Mouse (Mus musculus): Measurements from ENCODE around the gene Ksr1. TPM values are rescaled to one million over a fixed set of nuclear protein-coding genes. Genes with fewer than 3 reads are reported as not detected.

Gene Ksr1
- polyA plus RNA-seq (2017; shearing (Covaris generic)): 1 to 10 TPM; 2.9 to 3.8 TPM

DNA sequence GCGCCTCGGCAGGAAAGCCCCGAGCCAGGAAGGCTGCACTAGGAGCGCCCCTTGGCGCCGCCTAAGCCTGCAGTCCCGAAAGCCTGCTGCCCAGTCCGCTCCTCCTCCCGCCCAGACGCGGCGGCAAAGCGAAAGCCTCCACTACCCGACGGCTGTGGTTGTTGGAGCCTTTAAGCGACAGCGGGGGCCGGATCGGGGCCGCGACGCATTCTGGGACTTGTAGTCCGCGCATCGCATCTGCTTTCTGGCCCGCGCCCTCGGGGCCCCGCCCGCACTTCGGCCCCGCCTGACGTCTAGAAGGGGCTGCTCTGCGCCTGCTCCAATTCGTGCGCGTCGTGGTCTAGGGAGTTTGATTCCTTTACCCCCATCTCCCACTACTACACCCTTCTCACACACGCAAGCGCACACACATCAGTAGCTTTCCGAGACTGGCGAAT, at the start of gene Ksr1:
Gene Ksr1 (minus strand): TSS at position 77 of the 437 bp plus-strand sequence.
- ATAC-seq: peak; percentile 86

DNA sequence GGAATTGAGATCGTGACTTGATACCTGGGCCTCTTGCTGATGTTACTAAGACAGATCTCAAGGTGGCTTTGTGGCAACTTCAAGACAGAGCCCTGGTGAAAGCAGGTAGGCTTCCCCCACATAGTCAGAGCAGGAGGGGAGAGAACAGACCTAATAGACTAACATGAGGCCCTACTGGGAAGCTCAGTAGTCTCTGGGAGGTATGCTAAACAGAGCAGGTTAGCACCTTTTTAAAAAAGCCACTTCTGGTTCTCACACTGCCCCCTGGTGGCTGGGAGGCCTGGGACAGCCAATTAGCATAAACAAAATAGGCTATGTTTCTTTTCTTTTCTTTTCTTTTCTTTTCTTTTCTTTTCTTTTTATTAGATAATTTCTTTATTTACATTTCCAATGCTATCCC, 46.0 kb upstream of the Ksr1 start:
- ATAC-seq: no peak

DNA sequence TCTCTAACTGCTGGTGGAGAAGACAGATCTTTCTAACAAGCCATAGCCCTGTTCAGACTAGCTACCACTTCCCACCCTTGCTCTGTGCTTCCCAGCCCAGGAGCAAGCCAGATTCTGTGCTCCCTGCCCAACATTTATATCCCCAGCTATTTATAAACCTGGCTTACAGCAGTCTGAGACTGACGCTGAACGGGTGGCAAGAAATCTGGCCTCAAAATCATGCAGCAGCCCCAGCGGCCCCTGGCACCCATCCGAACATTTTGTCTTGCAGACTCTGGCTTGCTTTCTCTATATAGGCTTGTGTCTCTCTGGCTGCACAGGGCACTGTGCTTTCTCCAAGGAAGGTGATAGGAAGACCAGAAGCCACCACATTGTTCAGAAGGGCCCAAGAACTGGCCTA, 45.0 kb upstream of the Ksr1 start:
- no peak for ATAC-seq

DNA sequence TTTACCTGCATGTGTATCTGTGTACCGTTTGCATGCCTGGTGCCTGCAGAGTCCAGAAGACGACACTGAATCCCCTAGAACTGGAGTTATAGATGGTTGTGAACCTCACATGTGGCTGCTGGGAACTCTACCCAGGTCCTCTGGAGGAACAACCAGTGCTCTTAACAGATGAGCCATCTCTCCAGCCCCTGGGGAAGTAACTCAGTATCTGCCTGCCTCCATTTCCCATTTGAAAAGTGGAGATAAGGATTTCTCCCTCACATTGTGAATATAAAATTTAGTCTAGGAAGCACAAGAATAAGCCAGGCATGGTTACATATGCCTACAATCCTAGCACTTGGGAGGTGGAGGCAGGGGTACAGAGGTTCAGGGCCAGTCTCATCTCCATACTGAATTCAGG, 44.0 kb upstream of the Ksr1 start:
- no peak for ATAC-seq

DNA sequence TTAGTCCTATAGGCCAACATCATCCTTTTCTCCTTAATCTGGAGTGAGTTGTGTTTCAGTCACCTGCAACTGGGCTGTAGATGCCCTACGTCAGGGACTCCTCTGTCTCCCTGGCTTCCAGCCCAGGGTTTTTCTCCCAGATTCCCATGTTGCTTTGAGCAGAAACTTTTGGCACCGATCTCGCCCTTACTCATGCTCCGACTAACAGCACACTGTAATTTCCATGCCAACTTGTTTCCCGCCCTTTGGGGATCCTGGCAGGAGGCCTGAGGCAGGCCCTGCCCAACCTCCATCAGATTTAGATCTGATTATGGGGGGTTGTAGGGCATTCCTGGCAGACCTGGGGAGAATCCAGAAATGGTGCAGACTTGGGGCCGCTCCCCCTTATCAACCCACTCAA, 42.0 kb upstream of the Ksr1 start:
- ATAC-seq: no peak

DNA sequence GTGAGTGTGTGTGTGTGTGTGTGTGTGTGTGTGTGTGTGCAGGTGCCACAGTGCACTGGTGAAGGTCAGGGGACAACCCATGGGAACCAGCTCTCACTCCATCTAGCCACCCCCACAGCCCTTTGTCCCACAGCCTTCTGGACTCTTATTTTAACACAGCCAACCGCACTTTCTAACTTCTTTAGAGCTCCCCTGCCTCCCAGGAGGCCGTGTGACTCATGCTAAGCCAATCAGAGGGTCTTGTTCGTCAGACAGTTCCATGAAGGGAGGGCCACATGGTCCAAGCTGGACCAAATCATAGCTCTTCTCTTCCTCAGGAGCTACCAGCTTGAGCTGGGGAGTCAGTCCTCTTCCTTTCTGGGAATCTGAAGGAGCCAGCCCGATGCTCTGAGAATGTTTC, 41.1 kb upstream of the Ksr1 start:
- ATAC-seq: no peak

DNA sequence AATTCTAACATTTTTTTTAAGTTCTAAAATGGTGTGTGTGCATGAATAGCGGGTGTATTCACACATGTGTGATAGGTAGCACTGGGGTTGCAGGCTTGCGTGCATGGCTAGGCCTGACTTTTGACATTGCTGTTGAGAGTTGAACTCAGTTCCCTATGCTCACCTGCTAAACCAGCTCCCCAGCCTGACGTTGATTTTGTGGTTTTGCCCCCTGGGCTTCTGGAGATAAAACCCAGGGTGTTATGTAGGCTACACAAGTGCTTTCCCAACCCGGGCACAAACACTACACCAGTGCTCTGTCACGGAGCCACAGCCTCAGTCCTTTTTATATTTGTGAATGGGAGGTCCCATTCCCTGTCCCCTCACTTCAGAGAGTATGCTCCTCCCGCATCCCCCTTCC, 39.5 kb upstream of the Ksr1 start:
- ATAC-seq: no peak

DNA sequence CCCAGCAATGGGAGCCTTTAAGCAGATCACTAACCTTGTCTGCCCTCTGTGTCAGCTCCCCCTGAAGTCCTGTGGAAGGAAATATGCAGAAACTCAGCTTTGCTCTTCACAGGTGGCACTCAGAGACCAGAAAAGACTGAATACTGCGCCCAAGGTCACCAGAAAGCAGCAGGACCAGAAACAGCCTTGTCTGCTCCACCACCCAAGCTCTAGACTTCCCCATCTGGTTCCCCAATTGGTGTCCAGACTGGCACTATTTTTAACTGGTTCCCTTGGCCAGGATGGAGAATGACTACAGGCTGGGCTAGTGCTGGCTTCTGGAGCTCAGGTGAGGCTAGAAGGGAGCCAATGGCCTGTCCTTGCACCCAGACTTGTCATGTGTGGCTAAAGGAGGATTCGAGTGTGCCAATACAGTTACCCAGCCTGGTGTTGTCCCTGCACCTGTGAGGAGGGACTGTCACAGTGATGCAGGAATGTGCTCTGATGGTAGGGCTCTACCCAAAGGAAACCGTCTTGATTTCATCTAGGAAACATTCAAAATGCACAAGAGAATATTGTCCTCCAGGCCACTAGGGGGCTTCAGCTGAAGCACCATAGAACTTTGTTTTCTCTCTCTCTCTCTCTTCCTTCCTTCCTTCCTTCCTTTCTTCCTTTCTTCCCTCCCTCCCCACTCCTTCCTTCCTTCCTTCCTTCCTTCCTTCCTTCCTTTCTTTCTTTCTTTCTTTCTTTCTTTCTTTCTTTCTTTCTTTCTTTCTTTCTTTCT, 38.1 kb upstream of the Ksr1 start:
- ATAC-seq: no peak

DNA sequence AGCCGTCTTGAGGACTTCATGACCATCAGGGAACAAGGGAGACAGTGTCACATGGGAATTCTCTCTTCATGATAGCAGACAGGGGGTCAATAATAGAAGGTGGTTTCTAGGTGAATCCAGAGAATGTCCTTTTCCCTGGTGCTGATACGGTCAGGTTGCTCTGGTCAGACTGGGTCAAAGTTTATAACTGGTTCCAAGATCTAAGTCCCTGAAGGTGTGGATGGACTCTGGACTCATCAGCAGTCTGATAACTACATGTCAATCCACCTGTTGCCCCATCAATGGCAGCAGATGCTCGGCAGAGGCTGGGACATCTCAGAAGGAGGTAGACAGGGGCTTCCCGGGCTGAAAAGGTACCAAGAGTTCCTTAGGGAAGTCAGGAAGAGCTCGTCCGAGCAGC, 37.2 kb upstream of the Ksr1 start:
- no peak for ATAC-seq

DNA sequence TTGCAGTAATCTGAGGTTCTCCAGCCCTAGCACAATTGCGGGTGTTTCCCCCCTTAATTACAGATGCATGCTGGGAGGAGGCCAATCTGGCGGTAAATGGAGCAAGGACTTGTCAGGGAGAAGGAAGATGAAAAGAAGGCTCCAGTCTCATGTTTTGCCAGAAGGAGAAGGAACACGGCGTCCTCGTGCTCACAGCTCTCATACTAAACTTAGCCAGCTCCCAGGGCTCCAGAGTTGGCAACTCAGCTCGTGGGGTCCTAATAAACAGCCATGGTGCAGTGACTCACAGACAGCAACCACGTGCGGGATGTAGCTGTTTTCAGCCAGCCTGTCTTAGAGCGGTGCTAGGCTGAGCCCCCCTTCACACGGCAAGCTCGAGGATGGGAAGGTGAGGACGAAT, 36.7 kb upstream of the Ksr1 start:
- no peak for ATAC-seq

DNA sequence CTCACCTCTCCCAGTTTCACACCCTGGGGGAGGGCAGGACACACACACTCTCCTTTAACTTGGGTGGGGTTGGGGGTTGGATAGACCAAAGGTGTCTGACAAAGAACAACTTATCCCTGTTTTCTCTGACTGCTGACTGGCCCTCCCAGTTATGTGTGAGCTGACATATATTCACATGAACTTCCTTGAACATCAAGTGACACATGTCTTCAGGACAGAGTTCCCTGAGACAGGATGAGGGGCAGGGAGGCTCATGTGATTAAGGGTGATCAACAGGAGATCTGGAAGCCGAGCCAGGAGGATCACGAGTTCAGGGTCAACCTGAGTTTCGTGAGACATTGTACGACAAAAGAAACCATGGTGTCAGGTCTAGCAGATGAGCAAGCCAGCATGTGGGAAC, 35.7 kb upstream of the Ksr1 start:
- no peak for ATAC-seq

DNA sequence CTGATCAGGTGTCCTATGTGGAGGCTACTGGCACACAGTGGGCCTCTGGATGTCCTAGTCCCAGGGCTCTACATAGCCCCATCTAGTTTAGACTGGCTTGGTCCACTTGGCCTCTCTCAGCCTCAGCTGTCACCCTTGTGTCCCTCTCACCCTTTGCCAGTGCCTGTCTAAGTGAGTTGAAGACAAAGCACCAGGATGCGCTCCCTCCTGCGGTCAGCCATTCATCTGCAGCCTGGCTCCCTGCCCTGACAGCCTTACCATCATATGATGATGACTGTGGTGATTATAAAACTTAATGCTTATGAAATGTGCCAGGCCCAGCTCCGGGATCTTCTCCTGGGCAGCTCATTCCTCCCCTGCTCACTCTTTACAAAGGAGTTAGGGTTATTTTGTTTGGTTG, 30.5 kb upstream of the Ksr1 start:
- ATAC-seq: no peak

DNA sequence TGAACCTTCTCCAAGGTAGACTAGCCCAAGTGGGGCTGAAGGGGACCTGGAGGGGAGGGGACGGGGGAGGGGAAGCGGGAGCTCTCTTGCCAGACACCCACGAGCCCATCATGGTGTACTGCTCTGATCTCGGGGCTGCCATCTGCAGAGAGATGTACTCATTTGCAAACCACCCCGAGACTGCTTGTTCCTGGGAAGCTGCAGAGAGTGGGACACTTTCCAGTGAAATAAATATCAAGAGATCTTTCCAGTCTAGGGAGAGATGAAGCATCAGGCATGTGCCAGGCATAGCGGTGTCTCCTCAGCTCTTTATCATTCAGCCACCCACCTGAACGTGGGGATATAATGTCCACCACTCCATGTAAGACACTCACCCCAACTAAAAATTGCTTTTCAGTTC, 25.8 kb upstream of the Ksr1 start:
- no peak for ATAC-seq

DNA sequence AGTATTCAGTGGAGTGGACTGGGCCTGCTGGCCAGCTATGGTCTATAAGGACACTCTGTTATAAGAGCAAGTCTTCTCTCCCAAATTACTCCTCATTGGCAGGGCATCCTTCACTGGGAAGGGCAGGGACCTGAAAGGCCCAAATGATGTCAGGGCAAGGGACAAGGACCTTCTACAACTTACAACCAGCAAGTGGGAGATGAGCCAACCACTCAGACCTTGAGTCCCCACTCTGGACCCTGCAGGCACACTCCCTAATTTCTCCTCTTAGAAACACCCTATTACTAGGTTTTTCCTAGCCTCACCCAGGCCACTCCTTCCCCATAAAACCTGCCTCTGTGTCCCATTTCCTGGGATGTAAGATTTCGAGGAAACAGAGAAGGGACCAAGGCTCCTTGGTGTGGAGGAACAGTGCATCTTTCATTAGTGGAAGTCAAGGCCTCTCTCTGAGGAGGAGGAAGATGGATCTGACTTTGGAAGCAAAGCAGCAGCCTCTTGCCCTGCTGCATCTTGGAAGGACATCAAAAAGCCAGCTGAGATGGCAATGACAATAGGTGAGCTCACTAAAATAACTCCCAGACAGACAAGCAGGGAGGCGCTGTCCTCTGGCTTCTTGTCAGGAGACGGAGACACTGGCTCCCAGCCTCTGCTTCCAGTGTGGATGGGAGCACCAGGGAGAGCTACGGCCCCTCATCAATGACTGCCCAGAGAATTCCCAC, 20.5 kb upstream of the Ksr1 start:
- ATAC-seq: no peak

DNA sequence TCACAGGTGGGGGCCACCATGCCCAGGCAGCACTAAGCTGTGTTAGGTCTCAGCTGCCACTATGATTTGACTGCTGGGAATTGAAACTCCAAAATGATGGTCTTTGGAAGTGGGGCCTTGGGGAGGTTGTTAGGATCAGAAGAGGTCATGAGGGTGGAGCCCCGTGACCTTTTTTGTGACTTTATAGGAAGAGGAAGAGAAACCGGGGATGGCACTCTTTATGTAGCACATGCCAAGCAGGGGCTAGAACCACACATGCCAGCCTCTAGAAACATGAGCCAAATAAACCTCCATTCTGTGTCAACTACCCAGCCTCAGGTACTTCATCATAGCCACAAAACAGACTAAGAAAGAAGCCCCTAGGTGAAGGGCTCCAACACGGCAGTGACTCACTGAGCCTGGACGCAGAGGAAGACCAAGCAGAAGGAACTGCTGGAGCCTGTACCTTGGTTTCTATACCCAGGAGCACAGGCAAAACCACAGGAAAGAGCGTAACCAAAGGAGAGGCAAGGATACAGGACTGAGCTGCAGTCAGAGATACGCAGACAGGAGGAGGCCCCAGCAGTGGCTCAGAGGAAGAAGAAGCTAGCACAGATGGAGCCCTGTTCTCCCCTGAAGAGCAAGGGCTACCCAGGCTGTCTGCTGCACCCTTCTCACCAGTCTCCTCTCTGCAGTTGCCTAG, 15.0 kb upstream of the Ksr1 start:
- no peak for ATAC-seq

DNA sequence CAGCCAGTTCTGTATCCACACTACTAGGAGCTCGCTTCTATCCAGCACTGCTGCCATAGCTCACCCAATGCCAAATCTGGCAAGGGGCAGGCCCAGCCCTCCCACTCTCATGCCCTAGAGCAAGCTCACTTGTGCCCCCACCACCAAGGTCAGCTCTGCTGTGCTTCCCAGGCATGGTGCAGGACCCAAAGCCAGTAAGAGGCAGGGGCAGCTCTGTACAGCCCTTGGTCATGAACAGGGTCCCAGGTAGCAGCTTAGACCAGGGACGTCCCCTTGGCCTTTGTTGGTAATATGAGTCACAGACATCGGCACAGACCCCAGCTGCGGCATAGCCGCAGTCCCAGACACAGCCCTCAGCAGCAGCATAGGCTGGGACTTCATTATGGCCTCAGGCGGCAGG, 13.9 kb upstream of the Ksr1 start:
- ATAC-seq: no peak

DNA sequence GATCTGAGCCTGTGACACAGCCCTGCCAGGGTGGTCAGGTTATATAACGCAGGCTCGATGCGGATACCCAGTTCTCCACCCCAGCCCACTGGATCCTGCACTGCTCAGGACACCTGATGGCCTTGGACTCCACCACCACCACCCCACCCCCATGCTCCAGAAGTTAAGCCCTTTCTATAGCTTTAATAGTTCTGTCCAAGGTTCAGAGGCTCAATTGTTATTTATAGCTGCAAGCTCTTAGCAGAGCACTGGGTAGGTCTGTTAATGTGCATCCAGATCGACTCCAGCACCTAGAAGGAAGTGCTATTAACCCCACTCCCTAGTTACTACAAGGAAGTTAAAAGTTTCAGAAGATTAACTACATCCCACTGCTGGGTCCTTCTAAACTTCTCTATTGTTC, 11.5 kb upstream of the Ksr1 start:
- no peak for ATAC-seq

DNA sequence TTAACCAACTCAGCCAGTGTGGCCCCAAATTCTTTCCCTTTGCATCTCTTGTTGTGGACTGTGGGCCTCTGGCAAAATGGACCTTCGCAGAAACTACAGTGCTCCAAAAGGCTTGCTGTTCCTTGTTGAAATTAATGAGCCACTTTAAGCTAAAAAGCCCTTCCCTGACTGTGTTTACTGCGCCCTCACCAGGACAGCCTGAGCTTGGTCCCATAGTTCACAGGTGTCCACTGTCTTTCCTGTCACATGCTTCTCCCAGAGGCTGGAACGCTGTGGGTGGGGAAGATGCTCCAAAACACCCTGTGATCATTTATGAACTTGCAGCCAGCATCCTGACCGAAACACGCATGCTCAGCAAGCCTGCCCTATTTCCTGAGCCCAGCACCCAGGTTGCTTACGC, 9.1 kb upstream of the Ksr1 start:
- ATAC-seq: no peak

DNA sequence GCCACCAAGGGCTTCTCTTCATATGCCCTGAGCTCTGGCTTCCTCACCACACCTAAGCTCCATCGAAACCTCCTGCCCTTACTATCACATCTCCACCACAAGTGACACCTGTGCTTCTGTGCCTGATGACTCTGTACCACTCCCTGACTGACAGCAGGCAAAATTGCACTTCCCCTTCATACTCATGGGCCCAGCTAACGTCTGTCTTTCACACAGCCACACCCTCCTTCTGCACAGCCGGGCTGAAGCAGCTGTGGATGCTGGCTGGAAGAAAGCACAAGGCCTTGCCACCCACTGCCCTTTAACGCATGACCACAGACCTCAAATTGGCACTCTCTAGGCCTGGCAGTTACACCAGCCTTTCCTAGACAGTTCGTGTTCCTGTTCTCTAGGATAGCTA, 6.5 kb upstream of the Ksr1 start:
- peak; percentile 23 for ATAC-seq

DNA sequence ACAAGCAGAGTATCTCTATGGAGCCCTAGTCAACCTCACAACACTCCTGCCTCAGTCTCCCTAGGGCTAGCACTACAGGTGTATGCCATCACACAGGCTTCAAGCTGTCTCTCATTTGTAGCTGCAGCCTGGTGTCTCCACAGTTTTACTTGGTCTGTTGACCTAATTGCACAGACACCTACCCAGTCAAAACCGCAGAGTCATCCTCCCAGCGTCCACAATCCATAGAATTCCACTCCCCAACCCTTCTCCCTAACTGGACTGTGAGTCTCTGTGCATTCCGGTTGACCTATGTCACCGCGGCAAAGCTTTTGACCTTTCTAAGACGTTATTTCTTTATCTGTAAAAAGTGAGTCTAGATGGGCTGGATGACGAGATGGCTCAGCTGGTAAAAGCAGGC, 5.7 kb upstream of the Ksr1 start:
- ATAC-seq: no peak

DNA sequence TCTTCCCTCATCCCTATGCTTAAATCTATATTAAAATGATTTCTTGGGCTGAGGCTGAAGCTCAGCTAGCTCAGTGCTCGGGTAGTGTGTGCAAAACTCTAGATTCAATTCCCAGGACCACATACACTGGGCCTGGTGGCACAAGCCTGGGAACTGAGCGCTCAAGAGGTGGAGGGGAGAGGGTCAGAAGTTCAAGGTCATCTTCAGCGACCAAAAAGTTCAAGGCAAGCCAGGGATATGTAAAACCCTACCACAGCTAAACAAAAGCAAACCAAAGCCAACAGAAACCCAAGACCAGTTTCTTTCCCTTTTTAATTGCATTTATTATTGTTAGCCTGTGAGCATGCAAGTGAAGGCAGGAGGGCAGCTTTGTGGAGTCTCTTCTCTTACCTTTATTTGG, 4.1 kb upstream of the Ksr1 start:
- ATAC-seq: no peak

DNA sequence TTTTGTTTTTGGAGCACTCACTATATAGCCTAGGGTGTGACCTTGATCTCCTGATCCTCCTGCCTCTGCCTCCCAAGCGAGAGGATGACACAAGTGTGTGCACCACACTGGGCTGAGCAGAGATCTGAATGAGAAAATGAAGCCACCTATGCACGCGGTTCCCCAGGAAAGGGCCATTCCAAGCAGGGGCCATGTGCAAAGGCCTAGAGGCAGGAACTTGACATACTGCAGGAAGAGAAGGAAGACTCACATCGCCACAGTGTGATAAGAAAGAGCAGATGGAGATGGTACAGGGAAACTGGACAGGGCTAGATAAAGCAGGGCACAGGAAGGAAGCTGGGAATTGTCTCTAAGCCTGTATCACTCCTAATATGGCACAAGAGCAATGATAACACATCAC, 3.1 kb upstream of the Ksr1 start:
- ATAC-seq: no peak

DNA sequence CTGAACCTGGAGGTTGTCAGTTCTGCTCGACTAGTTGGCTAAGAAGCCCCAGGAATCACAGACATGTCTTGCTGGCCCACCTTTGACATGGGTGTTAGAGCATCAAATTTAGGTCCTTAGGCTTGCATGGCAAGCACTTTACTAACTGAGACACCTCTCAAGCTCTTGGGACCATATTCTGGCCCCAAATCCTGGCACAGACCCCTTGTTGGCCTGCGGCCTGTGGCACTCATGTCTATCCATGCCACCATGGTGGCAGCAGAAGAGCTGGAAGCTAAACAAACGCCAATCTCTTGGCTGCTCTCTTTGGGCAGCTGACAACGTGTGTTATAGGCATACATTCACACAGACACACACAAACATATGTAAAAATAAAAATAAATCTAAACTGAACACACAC, 2.6 kb upstream of the Ksr1 start:
- ATAC-seq: no peak
